Mouse (Mus musculus) lung, postnatal 0 days (tissue): ENCODE data around the gene Lrmda. TPM values are rescaled to one million over a fixed set of nuclear protein-coding genes. Genes with fewer than 3 reads are reported as not detected.

Experiments
- ATAC-seq: fragments of 200-750 bp; cut with Nextera tagmentation; 2 replicates; pipeline ENCODE4 v1.8.0; 2017; ENCODE audit warnings: moderate library complexity
- DNase-seq: peaks from one replicate; pipeline ENCODE4 v3.0.0-alpha.2; 2016; ENCODE audit warnings: low spot score
- H3K27ac ChIP-seq: fragments of 300-500 bp; sonication (generic); 2 replicates; pipeline ENCODE4 v1.5.1; 2014; ENCODE audit warnings: antibody characterized with exemption, mild to moderate bottlenecking, low read length, mixed read lengths
- H3K27me3 ChIP-seq: fragments of 300-500 bp; sonication (generic); replicated peaks from 2 replicates; pipeline ENCODE4 v1.6.1; 2014; ENCODE audit warnings: low read length, mixed read lengths; ENCODE audit not compliant: insufficient read depth
- H3K36me3 ChIP-seq: fragments of 300-500 bp; sonication (generic); 2 replicates; pipeline ENCODE4 v1.6.1; 2014; ENCODE audit warnings: low read length, mixed read lengths; ENCODE audit not compliant: insufficient read depth
- H3K4me1 ChIP-seq: fragments of 300-500 bp; sonication (generic); 2 replicates; pipeline ENCODE4 v1.6.1; 2014; ENCODE audit warnings: antibody characterized with exemption, low read depth, low read length, mixed read lengths; ENCODE audit not compliant: insufficient read depth
- H3K4me2 ChIP-seq: fragments of 300-500 bp; sonication (generic); replicated peaks from 2 replicates; pipeline ENCODE4 v1.6.1; 2014; ENCODE audit warnings: low read depth, mild to moderate bottlenecking, low read length, moderate library complexity, mixed read lengths
- H3K4me3 ChIP-seq: fragments of 300-500 bp; sonication (generic); 2 replicates; pipeline ENCODE4 v1.5.1; 2014; ENCODE audit warnings: low read depth, low read length
- H3K9ac ChIP-seq: fragments of 300-500 bp; sonication (generic); replicated peaks from 2 replicates; pipeline ENCODE4 v1.6.1; 2014; ENCODE audit warnings: low read depth, mild to moderate bottlenecking
- H3K9me3 ChIP-seq: fragments of 300-500 bp; sonication (generic); 2 replicates; pipeline ENCODE4 v1.6.1; 2016; ENCODE audit warnings: low read length, mixed read lengths
- CTCF ChIP-seq: IDR thresholded peaks from 2 replicates; pipeline ENCODE4 v1.5.1; 2016; ENCODE audit warnings: antibody characterized with exemption, mild to moderate bottlenecking
- EP300 ChIP-seq: IDR thresholded peaks from 2 replicates; pipeline ENCODE4 v1.6.1; 2016; ENCODE audit warnings: antibody characterized with exemption, mild to moderate bottlenecking, control low read depth
- WGBS: fragments of 180-500 bp; shearing (Covaris S2); extraction: QIAGEN DNeasy Blood & Tissue Kit; methylation state at CpG from one replicate; pipeline ENCODE4 v1.1.7; 2014; 5-methylcytosine and 5-hydroxymethylcytosine counted together
- polyA plus RNA-seq: library from polyadenylated mRNA; unstranded; fragments of >200 nt; fragmentation: Nextera tagmentation; extraction: Ambion mirVana; gene quantifications from 2 replicates; pipeline ENCODE4 v1.2.1, GENCODE M21; 2015

The Lrmda gene
- polyA plus RNA-seq, 1 experiment from 2014 or later: 0.86 TPM

DNA sequence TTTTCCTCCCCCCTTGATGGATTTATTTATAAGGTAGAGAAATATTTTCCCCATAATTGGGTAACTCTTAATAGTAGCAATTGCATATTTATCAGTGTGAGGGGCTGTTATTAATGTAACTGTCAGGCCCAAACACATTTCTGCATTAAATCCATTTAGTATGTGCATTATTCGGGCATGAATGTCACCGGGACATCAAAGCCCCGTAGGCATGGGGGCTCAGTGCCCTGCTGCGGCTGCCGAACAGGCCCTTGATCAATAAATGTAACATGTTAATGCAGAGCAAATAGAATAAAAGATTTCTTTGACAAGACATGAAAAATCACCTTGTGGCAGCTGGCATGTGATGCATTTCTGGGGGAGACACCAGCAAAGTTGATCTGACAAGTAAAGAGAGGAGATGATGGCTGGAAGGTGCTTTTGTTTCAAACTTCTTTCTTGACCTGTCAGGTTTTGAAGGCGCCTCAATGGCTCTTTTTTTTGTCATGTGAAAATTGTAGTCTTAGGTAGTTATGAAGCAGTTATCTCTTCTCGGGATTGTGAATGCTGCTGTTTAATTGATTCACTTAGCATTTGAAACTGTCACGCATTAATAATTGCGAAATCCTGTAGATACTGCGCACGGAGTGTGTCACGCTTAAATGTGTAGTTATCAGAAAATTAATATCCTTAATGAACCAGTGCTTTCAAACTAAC is 17.4 kb downstream of the Lrmda start:
- no peak for TF ChIP-seq CTCF
- TF ChIP-seq EP300: no peak
- no peak overlapping the region for H3K4me2 ChIP-seq
- H3K4me3 ChIP-seq: no peak overlapping the region
- WGBS: 85% methylated on average over 12 of the region's 12 CpGs
- H3K36me3 ChIP-seq: no peaks in the 10 kb centered on the region
- H3K27ac ChIP-seq: no peak overlapping the region
- ATAC-seq: no peak
- DNase-seq: no peak
- H3K9me3 ChIP-seq: no peaks in the 10 kb centered on the region
- no peaks in the 10 kb centered on the region for H3K27me3 ChIP-seq
- H3K9ac ChIP-seq: no peak overlapping the region
- no peaks in the 10 kb centered on the region for H3K4me1 ChIP-seq

DNA sequence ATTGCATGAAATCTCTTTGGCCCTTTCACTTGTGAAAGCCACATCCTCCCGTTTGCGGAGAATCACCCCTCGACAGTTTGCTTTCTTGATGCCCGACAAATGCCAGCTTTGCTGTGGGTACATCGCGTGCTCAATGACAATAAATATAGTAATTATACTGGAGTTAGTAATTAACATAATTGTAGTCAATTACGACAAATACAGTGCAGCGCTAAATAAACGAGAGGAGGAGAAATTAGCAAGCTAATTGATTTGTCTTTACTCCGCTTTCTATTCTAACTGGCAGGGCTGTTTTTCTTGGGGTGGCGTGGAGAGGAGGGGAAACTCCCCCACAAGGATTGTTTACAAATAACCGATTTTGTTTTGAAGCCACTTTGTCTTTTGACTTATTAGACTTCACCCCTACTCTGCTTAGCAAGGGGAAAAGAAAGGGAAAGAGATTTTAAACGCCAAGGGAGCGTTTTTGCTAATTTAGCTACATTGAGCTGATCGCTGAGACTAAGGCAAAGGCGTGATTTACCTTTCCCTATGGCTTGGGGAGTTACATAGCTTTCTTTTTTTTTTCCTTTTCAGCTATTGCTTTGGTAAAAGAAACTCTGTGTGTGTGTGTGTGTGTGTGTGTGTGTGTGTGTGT is 18.1 kb downstream of the Lrmda start:
- TF ChIP-seq CTCF: no peak
- Histone ChIP-seq H3K27me3 (no peaks in the 10 kb centered on the region), H3K9ac (no peak overlapping the region), H3K27ac (no peak overlapping the region), H3K4me3 (no peak overlapping the region), H3K9me3 (no peaks in the 10 kb centered on the region), H3K4me1 (no peaks in the 10 kb centered on the region), H3K4me2 (no peak overlapping the region), H3K36me3 (no peaks in the 10 kb centered on the region)
- ATAC-seq (no peak), DNase-seq (no peak)
- WGBS: 85% methylated on average over 16 of the region's 16 CpGs

DNA sequence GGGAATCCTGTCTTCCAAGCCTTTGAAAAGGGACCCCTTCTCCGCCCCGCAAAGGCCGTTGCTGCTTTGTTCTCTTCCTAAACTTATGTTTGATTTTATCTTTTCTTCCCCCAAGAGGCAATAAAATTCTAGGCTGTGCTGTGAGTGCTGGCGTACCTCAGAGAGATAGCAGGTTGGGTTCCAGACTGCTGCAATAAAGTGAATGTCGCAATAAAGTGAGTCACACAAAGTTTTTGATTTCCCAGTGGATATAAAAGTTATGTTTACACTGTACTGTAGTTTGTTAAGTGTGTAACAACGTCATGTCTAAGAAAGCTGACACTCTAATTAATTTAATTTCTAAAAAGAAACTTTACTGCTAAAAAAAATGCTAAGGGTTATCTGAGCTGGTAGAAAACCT is 22.6 kb downstream of the Lrmda start:
- Histone ChIP-seq H3K4me2 (no peak overlapping the region), H3K27me3 (no peaks in the 10 kb centered on the region), H3K9ac (no peak overlapping the region), H3K36me3 (no peaks in the 10 kb centered on the region), H3K9me3 (no peaks in the 10 kb centered on the region), H3K27ac (no peak overlapping the region), H3K4me1 (no peaks in the 10 kb centered on the region), H3K4me3 (no peak overlapping the region)
- peak; percentile 21 for DNase-seq
- TF ChIP-seq CTCF: no peak
- no peak for TF ChIP-seq EP300
- no peak for ATAC-seq
- 74% methylated on average over 6 of the region's 6 CpGs for WGBS

DNA sequence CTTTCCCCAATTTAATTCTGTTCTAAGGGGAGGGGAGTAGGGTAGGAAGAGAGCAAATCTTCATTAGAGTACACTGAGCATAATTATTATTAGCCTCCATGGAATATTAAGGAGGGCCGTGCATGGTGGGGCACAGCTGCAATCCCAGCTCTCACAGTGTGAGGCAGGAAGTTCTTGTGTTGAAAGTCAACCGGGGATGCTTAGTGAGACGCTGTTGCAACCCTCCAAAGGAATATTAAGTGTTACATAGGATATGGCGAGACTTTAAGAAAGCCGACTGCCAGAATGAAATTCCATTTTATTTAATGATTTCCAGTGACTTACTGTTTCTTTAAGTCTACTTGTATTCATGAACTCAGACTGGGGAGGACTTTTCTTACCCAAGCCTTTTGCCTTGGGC is 23.9 kb downstream of the Lrmda start:
- Histone ChIP-seq H3K4me3 (no peak overlapping the region), H3K9me3 (no peaks in the 10 kb centered on the region), H3K36me3 (no peaks in the 10 kb centered on the region), H3K4me1 (no peaks in the 10 kb centered on the region), H3K4me2 (no peak overlapping the region), H3K27ac (no peak overlapping the region), H3K27me3 (no peaks in the 10 kb centered on the region), H3K9ac (no peak overlapping the region)
- TF ChIP-seq CTCF (peak; percentile 24; the same call in 1 of the 2 replicates), EP300 (no peak)
- DNase-seq (peak; percentile 80), ATAC-seq (peak; percentile 70)
- 59% methylated on average over 5 of the region's 5 CpGs for WGBS

DNA sequence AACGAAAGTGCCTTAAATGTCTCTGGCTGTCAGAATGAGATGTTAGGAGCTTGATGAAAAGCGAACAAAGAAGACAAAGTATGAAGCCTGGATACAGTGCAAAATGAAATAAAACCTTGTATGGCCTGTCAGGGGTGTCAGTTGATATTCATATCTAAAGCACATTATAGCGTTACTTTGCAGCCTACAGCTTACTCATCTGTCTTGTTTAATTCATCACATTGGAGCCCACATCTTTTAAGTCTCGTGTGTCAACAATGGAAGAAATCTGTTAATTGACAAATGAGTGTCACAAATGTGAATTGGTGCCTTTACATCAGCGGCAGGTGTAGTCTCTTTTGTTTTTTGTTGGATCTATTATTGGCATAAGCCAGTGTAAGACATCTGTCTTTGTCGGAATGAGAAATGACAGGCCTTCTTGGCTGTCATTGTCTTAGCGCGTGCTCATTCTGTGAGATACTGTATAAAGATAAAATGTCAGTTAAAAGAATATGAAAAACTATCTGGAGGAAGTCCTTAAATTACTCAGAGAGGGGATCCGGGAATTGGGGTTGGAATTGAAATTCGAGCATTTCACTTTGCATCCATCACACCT is 26.8 kb downstream of the Lrmda start:
- Histone ChIP-seq H3K4me2 (no peak overlapping the region), H3K9me3 (no peaks in the 10 kb centered on the region), H3K4me3 (no peak overlapping the region), H3K4me1 (no peaks in the 10 kb centered on the region), H3K9ac (no peak overlapping the region), H3K36me3 (no peaks in the 10 kb centered on the region), H3K27ac (no peak overlapping the region), H3K27me3 (no peaks in the 10 kb centered on the region)
- TF ChIP-seq EP300 (no peak), CTCF (no peak)
- no peak for DNase-seq
- no peak for ATAC-seq
- WGBS: 76% methylated on average over 10 of the region's 10 CpGs

DNA sequence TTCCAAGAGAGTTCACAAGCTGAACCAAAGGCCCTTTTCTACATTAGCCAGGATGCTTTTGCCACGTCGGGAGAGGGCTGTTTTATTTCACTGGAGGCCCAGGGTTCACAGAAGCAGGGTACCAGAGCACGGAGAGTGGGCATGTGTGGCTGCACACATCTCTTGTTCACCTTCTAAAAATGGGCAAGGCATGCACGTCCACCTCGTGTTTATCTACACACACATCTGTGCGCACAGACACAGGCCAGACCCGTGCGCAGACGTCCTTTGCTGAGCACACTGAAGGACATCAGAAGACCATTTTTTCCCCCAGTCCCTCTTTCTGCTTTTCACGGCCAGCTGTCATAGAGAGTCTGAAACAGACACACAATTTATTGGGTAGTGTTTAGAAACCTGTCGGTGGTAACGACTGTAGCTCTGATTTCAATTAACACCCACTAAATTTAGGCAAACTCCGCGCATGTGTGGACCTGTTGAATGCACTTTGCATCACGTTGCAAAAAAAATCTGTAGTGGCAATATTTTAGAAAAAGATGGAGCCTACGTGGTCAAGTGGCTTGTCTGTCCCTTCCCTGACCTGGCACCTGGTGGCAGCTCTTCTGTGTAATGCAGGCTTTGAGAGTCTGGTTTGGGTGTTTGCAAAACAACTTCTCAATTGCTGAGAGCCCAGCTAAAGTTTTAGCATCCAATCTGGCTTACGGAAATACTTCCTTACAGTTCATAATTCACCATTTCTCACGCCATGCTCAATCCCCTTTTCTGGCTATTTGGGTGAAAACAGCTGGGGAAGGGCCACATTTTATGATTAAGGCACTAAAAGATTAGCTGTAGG is 28.8 kb downstream of the Lrmda start:
- no peak overlapping the region for H3K9ac ChIP-seq
- ATAC-seq (no peak), DNase-seq (no peak)
- no peak overlapping the region for H3K4me2 ChIP-seq
- WGBS: 74% methylated on average over 18 of the region's 18 CpGs
- H3K9me3 ChIP-seq: no peaks in the 10 kb centered on the region
- no peak overlapping the region for H3K27ac ChIP-seq
- H3K4me1 ChIP-seq: no peaks in the 10 kb centered on the region
- TF ChIP-seq EP300: no peak
- no peak for TF ChIP-seq CTCF
- H3K4me3 ChIP-seq: no peak overlapping the region
- no peaks in the 10 kb centered on the region for H3K27me3 ChIP-seq
- H3K36me3 ChIP-seq: no peaks in the 10 kb centered on the region
